Mouse (Mus musculus) liver, embryonic 14.5 days (tissue): ENCODE results near the gene Dpp6.

Source experiments
- CTCF ChIP-seq: IDR thresholded peaks from 2 replicates; pipeline ENCODE4 v1.5.1; 2016; ENCODE audit warnings: antibody characterized with exemption, low read depth, control low read depth
- EP300 ChIP-seq: IDR thresholded peaks from 2 replicates; pipeline ENCODE4 v1.6.1; 2016; ENCODE audit warnings: antibody characterized with exemption, low read depth

DNA sequence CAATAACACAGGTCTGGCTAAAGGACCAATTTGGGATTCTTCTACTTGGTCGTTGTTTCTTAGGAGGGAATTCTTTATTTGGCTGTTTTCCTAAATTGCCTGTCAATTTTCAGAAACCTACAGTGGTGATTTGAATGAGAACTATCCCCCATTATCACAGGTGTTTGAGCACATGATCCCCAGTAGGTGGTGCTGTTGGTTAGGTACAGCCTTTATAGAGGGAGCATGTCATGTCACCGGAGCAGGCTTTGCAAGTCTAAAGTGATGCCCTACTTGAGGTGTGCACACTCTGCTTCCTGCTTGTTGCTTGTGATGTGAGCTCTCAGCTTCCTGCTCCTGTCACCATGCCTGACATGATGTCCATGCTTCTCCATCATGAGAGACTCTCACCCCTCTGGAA, 870.3 kb downstream of the Dpp6 start:
- TF ChIP-seq CTCF (peak; percentile 78), EP300 (no peak)
